ENCODE assay signal across 29 mouse cellular contexts in the genomic region with DNA sequence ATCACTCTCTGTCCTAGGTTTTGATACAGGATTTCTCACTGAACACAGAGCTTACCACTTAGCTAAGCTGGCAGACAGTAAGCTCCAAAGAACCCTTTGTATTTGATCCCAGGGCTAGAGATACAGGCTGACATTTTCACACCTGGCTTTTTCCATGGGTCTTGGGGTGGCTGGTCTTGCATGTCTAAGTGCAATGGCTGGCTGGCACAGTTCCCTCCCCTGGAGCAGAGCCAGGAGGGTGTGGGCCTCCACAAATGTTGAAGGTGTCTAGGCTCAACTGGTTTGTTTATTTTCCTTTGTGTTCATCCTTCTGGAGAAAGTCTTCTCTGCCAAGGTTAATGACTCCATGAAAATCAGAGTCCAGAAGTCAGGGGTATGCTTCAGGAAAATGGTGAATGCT.
DNase-seq lines count a peak whose midpoint lies in the region; ATAC-seq and TF ChIP-seq lines count a peak whose summit lies in the region.
"Had no signal": no experiment of that assay in that cellular context is flagged by ENCODE, and none has a peak within 500 bp of the region (broad histone marks: within the 10 kb centered on the region; RNA-seq: fewer than 3 reads in every experiment).

No protein-coding gene starts in this region.

- no peak overlapping the region for H3K4me2 ChIP-seq in kidney, embryonic 15.5 days
- no peak overlapping the region for H3K4me2 ChIP-seq in liver, postnatal 0 days (ENCODE audit: low read depth, low read length)
- H3K4me2 ChIP-seq: heart, embryonic 13.5 days; hindbrain, embryonic 14.5 days; limb, embryonic 13.5 days; liver, embryonic 12.5 days; midbrain, embryonic 12.5 days; neural tube, embryonic 12.5 days had no signal

- no peak for ATAC-seq in kidney, embryonic 15.5 days (replicated peaks; ENCODE audit: low FRiP score)
- ATAC-seq in liver, postnatal 0 days, result no peak
- ATAC-seq: CD4-positive, CD25-positive, alpha-beta regulatory T cell, adult 4 months; forebrain, embryonic 16.5 days; liver, embryonic 12.5 days; lung, postnatal 0 days had no signal

- no peak overlapping the region for H3K9ac ChIP-seq in kidney, embryonic 15.5 days
- H3K9ac ChIP-seq in liver, postnatal 0 days (replicated peaks), result no peak overlapping the region
- H3K9ac ChIP-seq: heart, embryonic 13.5 days; hindbrain, embryonic 14.5 days; limb, embryonic 13.5 days; liver, embryonic 12.5 days; midbrain, embryonic 12.5 days; neural tube, embryonic 12.5 days had no signal

- no peak for TF ChIP-seq EP300 in liver, postnatal 0 days (IDR thresholded peaks at IDR 0.05; ENCODE audit: low read depth)

- peak; percentile 7 for DNase-seq in kidney, adult 18-20 months
- DNase-seq in ES-CJ7 (ENCODE audit: low read depth, low spot score), result peak; percentile 14
- peak; percentile 12 for DNase-seq in ZHBTc4 (ENCODE audit: low read depth, low spot score)
- DNase-seq in kidney, postnatal 25 days, result peak; percentile 44 to 63
- no peak for DNase-seq in liver, postnatal 0 days
- no peak for DNase-seq in embryo, embryonic 11 days
- DNase-seq: adrenal gland, adult 8-10 months; cerebellum, adult 8-10 months; heart, postnatal 10 days; layer of hippocampus, postnatal 36 days; lung, adult 18-20 months; lung, postnatal 4 days; right cerebral cortex, adult 18-20 months; thymus, adult 18-20 months; thymus, postnatal 25 days had no signal

- H3K36me3 ChIP-seq in kidney, embryonic 15.5 days, result no peaks in the 10 kb centered on the region
- H3K36me3 ChIP-seq in liver, postnatal 0 days (replicated peaks; ENCODE audit: insufficient read depth, low read length), result no peaks in the 10 kb centered on the region
- H3K36me3 ChIP-seq: heart, embryonic 13.5 days; limb, embryonic 13.5 days; liver, embryonic 12.5 days; midbrain, embryonic 12.5 days; neural tube, embryonic 12.5 days had no signal

- H3K27me3 ChIP-seq in kidney, embryonic 15.5 days, result no peaks in the 10 kb centered on the region
- H3K27me3 ChIP-seq in liver, postnatal 0 days (ENCODE audit: insufficient read depth, low read length), result no peaks in the 10 kb centered on the region
- H3K27me3 ChIP-seq: heart, embryonic 13.5 days; limb, embryonic 13.5 days; liver, embryonic 12.5 days; megakaryocyte, embryonic 14.5 days; midbrain, embryonic 12.5 days; neural tube, embryonic 12.5 days had no signal

- H3K27ac ChIP-seq in kidney, embryonic 15.5 days, result no peak overlapping the region
- H3K27ac ChIP-seq in liver, postnatal 0 days (ENCODE audit: low read depth), result no peak overlapping the region
- H3K27ac ChIP-seq: heart, embryonic 13.5 days; hindbrain, embryonic 14.5 days; kidney, postnatal 0 days; limb, embryonic 13.5 days; liver, embryonic 12.5 days; midbrain, embryonic 12.5 days; neural tube, embryonic 12.5 days had no signal

- no peak for TF ChIP-seq CTCF in liver, postnatal 0 days (IDR thresholded peaks at IDR 0.05; ENCODE audit: low read depth)

- no peaks in the 10 kb centered on the region for H3K9me3 ChIP-seq in kidney, embryonic 15.5 days (replicated peaks)
- H3K9me3 ChIP-seq in liver, postnatal 0 days (ENCODE audit: low read length), result no peaks in the 10 kb centered on the region
- H3K9me3 ChIP-seq: heart, embryonic 13.5 days; limb, embryonic 13.5 days; liver, embryonic 12.5 days; megakaryocyte, embryonic 14.5 days; midbrain, embryonic 12.5 days; neural tube, embryonic 12.5 days had no signal

- no peak overlapping the region for H3K4me3 ChIP-seq in kidney, embryonic 15.5 days (replicated peaks)
- H3K4me3 ChIP-seq in liver, postnatal 0 days (ENCODE audit: low read depth, low read length), result no peak overlapping the region
- H3K4me3 ChIP-seq: erythroblast, embryonic 14.5 days; heart, embryonic 13.5 days; limb, embryonic 13.5 days; liver, embryonic 12.5 days; megakaryocyte, embryonic 14.5 days; midbrain, embryonic 12.5 days; myocyte; neural tube, embryonic 12.5 days had no signal

- no peaks in the 10 kb centered on the region for H3K4me1 ChIP-seq in kidney, embryonic 15.5 days
- no peaks in the 10 kb centered on the region for H3K4me1 ChIP-seq in liver, postnatal 0 days (ENCODE audit: insufficient read depth)
- H3K4me1 ChIP-seq: heart, embryonic 13.5 days; limb, embryonic 13.5 days; liver, embryonic 12.5 days; megakaryocyte, embryonic 14.5 days; midbrain, embryonic 12.5 days; neural tube, embryonic 12.5 days had no signal

Comparison
In these comparisons a context has a peak if more than half of its experiments do, and no peak if none do; other contexts are left out.
1. DNase-seq: peak in kidney, adult 18-20 months (single experiment), ES-CJ7 (single experiment), ZHBTc4 (single experiment) and kidney, postnatal 25 days (2 of 2); none in liver, postnatal 0 days (single experiment) and embryo, embryonic 11 days (single experiment).